Mouse (Mus musculus): Measurements from ENCODE around the gene Otud1. TPM values are rescaled to one million over a fixed set of nuclear protein-coding genes. Genes with fewer than 3 reads are reported as not detected.
A peak's percentile ranks its signal among the peaks of the same experiment; 100 is the strongest.

Otud1 gene
- polyA plus RNA-seq, 1 experiment from 2014 or later, result 1.5 TPM

DNA sequence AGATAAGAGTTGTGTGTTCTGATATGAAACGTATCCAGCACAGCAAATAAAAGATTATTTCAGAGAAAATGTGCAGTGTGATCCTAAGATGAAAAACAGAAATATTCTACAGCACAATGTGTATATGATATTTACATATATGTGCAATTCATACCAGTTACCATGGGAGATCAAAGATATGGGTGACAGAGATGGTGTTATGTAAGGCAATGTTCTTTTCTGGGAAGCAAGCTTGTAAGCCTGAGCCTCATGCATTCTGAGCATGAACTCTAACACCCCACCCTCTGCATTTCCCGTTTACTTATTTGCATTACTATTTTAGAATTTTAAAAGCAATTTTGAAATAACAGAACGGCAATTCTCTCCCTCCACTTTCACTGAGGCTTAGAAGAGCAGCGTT, 11.4 kb upstream of the Otud1 start:
- 76% methylated on average over 4 of the region's 4 CpGs for WGBS
- H3K4me1 ChIP-seq (ENCODE audit: control insufficient read depth, insufficient read depth, low read depth, low read length), result no peaks in the 10 kb centered on the region
- H3K9me3 ChIP-seq (ENCODE audit: control insufficient read depth, low read length), result no peaks in the 10 kb centered on the region
- ATAC-seq, result no peak
- no peaks in the 10 kb centered on the region for H3K27me3 ChIP-seq (replicated peaks; ENCODE audit: control insufficient read depth, insufficient read depth, low read length)
- no peak overlapping the region for H3K27ac ChIP-seq (ENCODE audit: low read depth, low read length)
- H3K4me2 ChIP-seq (ENCODE audit: low read length), result no peak overlapping the region
- no peak overlapping the region for H3K4me3 ChIP-seq (ENCODE audit: low read length)
- H3K9ac ChIP-seq (ENCODE audit: low read depth, low read length), result no peak overlapping the region
- no peaks in the 10 kb centered on the region for H3K36me3 ChIP-seq (ENCODE audit: control insufficient read depth, insufficient read depth, low read length)

DNA sequence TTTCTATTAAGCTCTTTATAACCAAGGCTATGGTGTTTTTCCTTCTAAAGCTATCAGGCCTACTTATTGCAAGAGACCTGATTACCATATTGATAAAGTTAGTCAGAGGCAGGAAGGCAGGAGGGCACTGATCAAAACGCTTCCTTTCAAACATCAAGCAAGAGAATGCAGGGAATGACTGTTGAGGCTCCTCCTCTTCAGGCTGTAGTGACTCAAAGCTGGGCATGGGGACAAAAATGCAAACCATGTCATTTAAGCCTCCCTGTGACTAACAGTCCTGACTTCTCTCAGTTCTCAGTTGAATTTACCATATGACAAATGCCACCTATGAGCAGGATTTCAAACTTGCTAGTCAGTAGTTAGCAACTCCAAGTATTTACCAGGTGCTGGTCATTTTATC, 10.6 kb upstream of the Otud1 start:
- Histone ChIP-seq H3K9ac (ENCODE audit: low read depth, low read length) (no peak overlapping the region), H3K27me3 (replicated peaks; ENCODE audit: control insufficient read depth, insufficient read depth, low read length) (no peaks in the 10 kb centered on the region), H3K4me3 (ENCODE audit: low read length) (no peak overlapping the region), H3K4me2 (ENCODE audit: low read length) (no peak overlapping the region), H3K4me1 (ENCODE audit: control insufficient read depth, insufficient read depth, low read depth, low read length) (no peaks in the 10 kb centered on the region), H3K36me3 (ENCODE audit: control insufficient read depth, insufficient read depth, low read length) (no peaks in the 10 kb centered on the region), H3K9me3 (ENCODE audit: control insufficient read depth, low read length) (no peaks in the 10 kb centered on the region), H3K27ac (ENCODE audit: low read depth, low read length) (no peak overlapping the region)
- ATAC-seq, result no peak
- 27% methylated on average over 1 of the region's 1 CpGs for WGBS

GRCm38 (mm10) chr2:19656436-19656835, 1.1 kb upstream of the Otud1 start:
- peaks cover 16% of the 10 kb centered on the region for H3K4me1 ChIP-seq (ENCODE audit: control insufficient read depth, insufficient read depth, low read depth, low read length)
- H3K9me3 ChIP-seq (ENCODE audit: control insufficient read depth, low read length), result no peaks in the 10 kb centered on the region
- H3K36me3 ChIP-seq (ENCODE audit: control insufficient read depth, insufficient read depth, low read length), result no peaks in the 10 kb centered on the region
- no peak overlapping the region for H3K27ac ChIP-seq (ENCODE audit: low read depth, low read length)
- no peaks in the 10 kb centered on the region; the same call in 1 of the 2 replicates for H3K27me3 ChIP-seq (replicated peaks; ENCODE audit: control insufficient read depth, insufficient read depth, low read length)
- H3K9ac ChIP-seq (ENCODE audit: low read depth, low read length), result 0 out of 2 replicates have a peak overlapping the region, but pooled peaks have one; percentile 88
- 23% methylated on average over 5 of the region's 5 CpGs for WGBS
- H3K4me3 ChIP-seq (ENCODE audit: low read length), result no peak overlapping the region; the same call in 1 of the 2 replicates
- H3K4me2 ChIP-seq (ENCODE audit: low read length), result peak overlapping the region; percentile 72
- no peak for ATAC-seq

GRCm38 (mm10) chr2:19657881-19658589, 483 bp downstream of the Otud1 start:
- Histone ChIP-seq H3K4me1 (ENCODE audit: control insufficient read depth, insufficient read depth, low read depth, low read length) (peaks cover 16% of the 10 kb centered on the region), H3K9me3 (ENCODE audit: control insufficient read depth, low read length) (no peaks in the 10 kb centered on the region), H3K4me3 (ENCODE audit: low read length) (peak overlapping the region; percentile 92), H3K9ac (ENCODE audit: low read depth, low read length) (peak overlapping the region; percentile 88), H3K27me3 (replicated peaks; ENCODE audit: control insufficient read depth, insufficient read depth, low read length) (no peaks in the 10 kb centered on the region; the same call in 1 of the 2 replicates), H3K27ac (ENCODE audit: low read depth, low read length) (peak overlapping the region; percentile 88), H3K4me2 (ENCODE audit: low read length) (peak overlapping the region; percentile 72), H3K36me3 (ENCODE audit: control insufficient read depth, insufficient read depth, low read length) (no peaks in the 10 kb centered on the region)
- under 1% methylated on average over 85 of the region's 108 CpGs for WGBS
- peak; percentile 90 for ATAC-seq

- WGBS, result 5% methylated on average over 29 of the region's 49 CpGs
- H3K4me3 ChIP-seq (ENCODE audit: low read length), result peak overlapping the region; percentile 92
- H3K4me2 ChIP-seq (ENCODE audit: low read length), result peak overlapping the region; percentile 72
- H3K4me1 ChIP-seq (ENCODE audit: control insufficient read depth, insufficient read depth, low read depth, low read length), result peaks cover 16% of the 10 kb centered on the region
- ATAC-seq, result peak; percentile 4; the same call in 1 of the 2 replicates
- peak overlapping the region; percentile 88 for H3K9ac ChIP-seq (ENCODE audit: low read depth, low read length)
- H3K27ac ChIP-seq (ENCODE audit: low read depth, low read length), result peak overlapping the region; percentile 88
- H3K36me3 ChIP-seq (ENCODE audit: control insufficient read depth, insufficient read depth, low read length), result no peaks in the 10 kb centered on the region
- H3K9me3 ChIP-seq (ENCODE audit: control insufficient read depth, low read length), result no peaks in the 10 kb centered on the region
- H3K27me3 ChIP-seq (replicated peaks; ENCODE audit: control insufficient read depth, insufficient read depth, low read length), result no peaks in the 10 kb centered on the region; the same call in 1 of the 2 replicates
Observed at GRCm38 (mm10) chr2:19658661-19659384, 1.3 kb downstream of the Otud1 start.

DNA sequence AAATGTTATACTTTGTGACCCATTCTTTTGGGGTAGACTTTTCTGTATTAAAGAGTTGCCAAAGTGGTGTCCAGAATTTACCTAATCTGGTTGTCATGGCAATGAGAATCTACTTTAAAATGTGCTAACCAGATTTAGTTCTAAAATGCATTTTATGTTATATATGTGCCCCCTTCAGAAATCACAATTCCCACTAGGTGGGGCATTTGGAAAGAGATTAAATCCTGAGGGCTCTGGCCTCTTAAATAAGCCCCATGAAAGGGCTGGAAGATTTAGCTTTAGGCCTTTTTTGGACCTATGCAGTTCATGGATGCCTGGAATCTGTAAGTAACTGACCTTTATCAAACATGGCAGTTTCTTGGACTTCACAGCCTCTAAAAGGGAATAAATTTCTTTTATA, 3.3 kb downstream of the Otud1 start:
- ATAC-seq, result no peak
- no peak overlapping the region for H3K27ac ChIP-seq (ENCODE audit: low read depth, low read length)
- H3K4me2 ChIP-seq (ENCODE audit: low read length), result no peak overlapping the region

DNA sequence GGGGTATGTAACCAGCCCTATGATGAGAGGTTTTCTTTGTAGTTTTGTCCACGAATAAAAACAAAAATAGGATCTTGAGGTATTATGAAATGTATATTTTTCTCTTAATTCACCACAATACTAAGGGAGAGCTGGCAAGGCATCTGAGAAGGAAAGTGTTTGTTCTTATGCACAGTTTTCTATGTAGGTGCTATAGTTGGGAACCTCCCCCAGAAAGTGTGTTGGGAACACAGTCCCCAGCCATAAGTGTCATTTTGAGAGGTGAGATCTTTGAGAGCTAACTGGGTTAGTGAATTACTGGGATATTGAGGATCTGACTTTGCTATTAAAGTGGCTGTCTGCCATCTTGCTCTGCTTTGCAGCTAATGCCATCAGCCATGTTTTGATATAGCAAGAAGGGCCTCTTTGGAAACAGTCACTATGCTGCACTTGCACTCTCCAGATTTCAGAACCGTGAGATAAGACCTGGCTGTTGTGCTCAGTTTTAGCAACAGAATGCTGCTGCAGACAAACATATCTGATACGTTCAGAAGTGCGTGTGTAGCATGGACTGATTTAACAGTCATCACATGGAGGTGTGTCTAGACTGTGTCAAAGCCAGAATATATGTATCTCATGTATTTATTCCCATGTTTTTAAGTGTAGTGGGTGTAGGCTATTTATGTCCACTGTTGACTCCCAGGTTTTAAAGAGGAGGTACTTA, 5.7 kb downstream of the Otud1 start:
- Histone ChIP-seq H3K27ac (ENCODE audit: low read depth, low read length) (no peak overlapping the region), H3K9me3 (ENCODE audit: control insufficient read depth, low read length) (no peaks in the 10 kb centered on the region), H3K4me1 (ENCODE audit: control insufficient read depth, insufficient read depth, low read depth, low read length) (peaks cover 11% of the 10 kb centered on the region), H3K4me2 (ENCODE audit: low read length) (no peak overlapping the region), H3K27me3 (replicated peaks; ENCODE audit: control insufficient read depth, insufficient read depth, low read length) (no peaks in the 10 kb centered on the region), H3K9ac (ENCODE audit: low read depth, low read length) (no peak overlapping the region), H3K36me3 (ENCODE audit: control insufficient read depth, insufficient read depth, low read length) (no peaks in the 10 kb centered on the region), H3K4me3 (ENCODE audit: low read length) (no peak overlapping the region)
- 87% methylated on average over 4 of the region's 4 CpGs for WGBS
- ATAC-seq, result no peak

More for the DNA sequence above, 3.3 kb downstream of the Otud1 start:
- Histone ChIP-seq H3K9ac (ENCODE audit: low read depth, low read length) (no peak overlapping the region), H3K4me1 (ENCODE audit: control insufficient read depth, insufficient read depth, low read depth, low read length) (peaks cover 16% of the 10 kb centered on the region), H3K9me3 (ENCODE audit: control insufficient read depth, low read length) (no peaks in the 10 kb centered on the region), H3K4me3 (ENCODE audit: low read length) (no peak overlapping the region), H3K27me3 (replicated peaks; ENCODE audit: control insufficient read depth, insufficient read depth, low read length) (no peaks in the 10 kb centered on the region), H3K36me3 (ENCODE audit: control insufficient read depth, insufficient read depth, low read length) (no peaks in the 10 kb centered on the region)

- H3K4me2 ChIP-seq (ENCODE audit: low read length), result no peak overlapping the region
- WGBS, result 54% methylated on average over 6 of the region's 6 CpGs
- no peaks in the 10 kb centered on the region for H3K27me3 ChIP-seq (replicated peaks; ENCODE audit: control insufficient read depth, insufficient read depth, low read length)
- H3K4me3 ChIP-seq (ENCODE audit: low read length), result no peak overlapping the region
- no peak overlapping the region for H3K27ac ChIP-seq (ENCODE audit: low read depth, low read length)
- H3K4me1 ChIP-seq (ENCODE audit: control insufficient read depth, insufficient read depth, low read depth, low read length), result peaks cover 7% of the 10 kb centered on the region
- H3K9me3 ChIP-seq (ENCODE audit: control insufficient read depth, low read length), result no peaks in the 10 kb centered on the region
- peak; percentile 68 for ATAC-seq
- no peaks in the 10 kb centered on the region for H3K36me3 ChIP-seq (ENCODE audit: control insufficient read depth, insufficient read depth, low read length)
- H3K9ac ChIP-seq (ENCODE audit: low read depth, low read length), result no peak overlapping the region
Observed at GRCm38 (mm10) chr2:19664147-19664546, 6.6 kb downstream of the Otud1 start.
